Mouse (Mus musculus) mouse embryonic stem cell (cell line): ENCODE measurements around the gene Kcnt1.

ENCODE experiments used
- in situ Hi-C, 2 experiments: fragments of 300-500 bp; cut with MboI; formaldehyde crosslinking; loops; 1 replicate in 1 of 2; 3 replicates in 1 of 2; pipeline ENCODE4 v1.14.3; 2019 to 2020; ENCODE audit warnings: low sequenced_read_pairs in 2 of 2, low pct_unique_long_range_greater_than_20kb in 1 of 2, mixed read lengths in 1 of 2; ENCODE audit not compliant: unreplicated experiment in 1 of 2

Gene Kcnt1

DNA sequence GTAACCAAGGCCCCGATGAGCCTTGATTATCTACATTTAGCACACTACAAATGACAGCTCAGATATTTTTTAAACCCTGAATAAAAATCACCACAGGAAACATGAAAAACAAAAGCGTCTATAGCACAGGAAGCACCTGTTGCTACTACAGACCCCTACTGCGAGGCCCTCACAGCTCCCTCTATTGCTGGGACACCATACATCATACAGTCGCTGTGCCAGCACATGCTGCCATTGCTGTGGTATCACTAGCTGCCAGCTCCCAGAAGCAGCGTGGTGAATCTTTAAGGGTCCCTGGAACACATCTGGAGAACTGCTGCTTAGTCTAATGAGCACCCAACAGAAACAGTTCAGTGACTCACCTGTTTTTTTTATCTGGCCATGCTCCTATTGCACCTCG lies 77.0 kb downstream of the Kcnt1 start:
- in situ Hi-C loops, result no loop called here

DNA sequence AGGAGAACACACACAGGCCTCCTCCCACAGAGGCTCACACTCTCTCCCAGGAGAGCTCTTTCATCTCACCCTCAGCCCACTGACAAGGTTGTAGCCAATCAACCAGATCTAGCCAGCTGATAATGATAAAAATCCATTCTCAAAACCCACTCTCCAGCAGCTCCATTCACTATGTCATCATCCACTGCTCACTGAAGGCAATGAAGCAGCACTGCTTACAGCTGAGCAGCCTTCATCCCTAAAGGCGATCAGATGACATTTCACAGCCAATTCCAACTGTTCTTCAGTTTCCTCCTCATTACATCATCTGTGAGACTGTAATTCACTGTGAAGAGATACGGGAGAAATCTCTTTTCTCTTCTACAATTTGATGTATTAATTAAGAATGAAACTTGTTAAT lies 80.3 kb downstream of the Kcnt1 start:
- in situ Hi-C loops, result no loop called here

DNA sequence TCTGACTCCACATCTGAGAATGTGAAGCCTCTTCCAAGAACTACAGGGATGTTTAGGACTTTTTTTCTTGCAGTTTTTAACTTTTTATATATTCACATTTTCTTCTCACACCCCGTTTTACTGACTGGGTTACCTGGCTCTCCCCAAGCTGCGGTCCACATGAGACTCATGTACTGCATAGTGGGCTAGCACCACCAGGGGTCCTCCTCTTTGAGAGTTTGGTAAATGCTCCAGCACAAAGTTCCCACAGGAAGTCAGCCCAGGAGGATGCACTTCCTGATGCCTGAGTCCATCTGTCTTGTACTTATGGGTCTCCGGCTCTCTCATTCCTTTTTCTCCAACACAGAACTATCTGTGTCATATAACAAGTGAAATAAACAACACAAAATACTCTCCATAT lies 84.4 kb downstream of the Kcnt1 start:
- in situ Hi-C loops, result no loop called here

DNA sequence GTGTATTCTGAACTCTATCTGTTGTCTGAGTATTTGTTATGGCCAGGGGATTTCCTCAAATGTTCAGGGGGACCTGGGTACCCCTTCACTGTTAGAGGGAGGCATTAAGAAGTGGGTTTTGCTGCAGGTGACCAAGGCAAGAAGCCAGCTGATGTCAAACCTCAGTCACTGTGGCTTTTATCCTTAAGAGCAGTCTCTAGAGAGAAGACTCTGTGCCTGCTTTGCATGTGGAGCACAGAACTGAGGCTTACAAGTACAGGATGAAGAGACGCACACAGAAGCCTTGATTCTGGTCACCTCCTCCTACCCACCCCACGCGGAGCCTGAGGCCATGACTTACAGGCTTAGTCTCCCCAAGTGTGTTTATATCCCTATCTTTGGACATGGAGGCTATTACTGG lies 85.8 kb downstream of the Kcnt1 start:
- in situ Hi-C loops, result no loop called here
